Mouse (Mus musculus) fibroblast of lung, adult 2 months (primary cell): Measurements from ENCODE around the gene Hoxa3.
A peak's percentile ranks its signal among the peaks of the same experiment; 100 is the strongest.

Source experiments
- DNase-seq: peaks from one replicate; pipeline ENCODE4 v3.0.0-alpha.2; 2011; ENCODE audit warnings: low read depth

The Hoxa3 gene

GRCm38 (mm10) chr6:52231885-52232567 is 18.9 kb upstream of the Hoxa3 start:
- DNase-seq, result no peak

- no peak for DNase-seq
These were observed 17.5 kb upstream of the Hoxa3 start, which contains the start of gene Hoxa9 for GRCm38 (mm10) chr6:52230516-52231165. Hoxa9 (minus strand) TSS chr6:52231089.

- DNase-seq, result no peak
These were observed 16.7 kb upstream of the Hoxa3 start for GRCm38 (mm10) chr6:52229558-52230416.

GRCm38 (mm10) chr6:52228475-52229465 is 15.6 kb upstream of the Hoxa3 start:
- DNase-seq, result no peak

- no peak for DNase-seq
These were observed 14.5 kb upstream of the Hoxa3 start for GRCm38 (mm10) chr6:52227470-52228222.

GRCm38 (mm10) chr6:52226569-52227257 is 13.6 kb upstream of the Hoxa3 start:
- no peak for DNase-seq

GRCm38 (mm10) chr6:52225612-52226568 is 12.8 kb upstream of the Hoxa3 start:
- DNase-seq, result no peak

GRCm38 (mm10) chr6:52224895-52225611 is 11.9 kb upstream of the Hoxa3 start:
- no peak for DNase-seq

- no peak for DNase-seq
These were observed 11.0 kb upstream of the Hoxa3 start for GRCm38 (mm10) chr6:52223939-52224760.

GRCm38 (mm10) chr6:52222729-52223128 is 9.6 kb upstream of the Hoxa3 start:
- no peak for DNase-seq

GRCm38 (mm10) chr6:52221993-52222685 is 9.0 kb upstream of the Hoxa3 start:
- no peak for DNase-seq

- DNase-seq, result peak; percentile 59
These were observed 8.3 kb upstream of the Hoxa3 start, which contains the start of gene Hoxa7 for GRCm38 (mm10) chr6:52221337-52221992. Hoxa7 (minus strand) TSS chr6:52221854.

- no peak for DNase-seq
These were observed 7.8 kb upstream of the Hoxa3 start for GRCm38 (mm10) chr6:52220865-52221310.

GRCm38 (mm10) chr6:52220003-52220864 is 7.1 kb upstream of the Hoxa3 start:
- no peak for DNase-seq
